Mouse (Mus musculus) E14TG2a.4 (cell line): ENCODE data around the gene Ms4a6c.
"Not testable (repeated sequence)": the region's sequence is repeated elsewhere in the genome, so short reads cannot be mapped to it uniquely, and the experiment has no call there.

Source experiments
- H3K27me3 ChIP-seq: 2 replicates; pipeline ENCODE4 v1.6.1; 2014; ENCODE audit warnings: low read length, control low read depth; ENCODE audit not compliant: insufficient read depth
- H3K36me3 ChIP-seq: 2 replicates; pipeline ENCODE4 v1.6.1; 2014; ENCODE audit warnings: low read length, control low read depth; ENCODE audit not compliant: insufficient read depth
- H3K4me1 ChIP-seq: replicated peaks from 2 replicates; pipeline ENCODE4 v1.6.1; 2014; ENCODE audit warnings: low read depth, low read length, control low read depth
- H3K4me3 ChIP-seq: replicated peaks from 2 replicates; pipeline ENCODE4 v1.5.1; 2014; ENCODE audit warnings: mild to moderate bottlenecking, low read length
- H3K9me3 ChIP-seq: 2 replicates; pipeline ENCODE4 v1.6.1; 2014; ENCODE audit warnings: low read length, control low read depth
- CTCF ChIP-seq: conservative IDR thresholded peaks from 2 replicates; pipeline ENCODE4 v1.5.1; 2014; ENCODE audit warnings: low read length
- NANOG ChIP-seq: IDR thresholded peaks from 2 replicates; pipeline ENCODE4 v1.6.1; 2014; ENCODE audit warnings: borderline replicate concordance, low read length, mixed read lengths
- POU5F1 ChIP-seq: IDR thresholded peaks from 2 replicates; pipeline ENCODE4 v1.6.1; 2014; ENCODE audit warnings: low read length, borderline replicate concordance

Ms4a6c gene

GRCm38 (mm10) chr19:11494519-11494918 lies 25.4 kb downstream of the Ms4a6c start:
- TF ChIP-seq NANOG (no peak), POU5F1 (no peak), CTCF (no peak)
- Histone ChIP-seq H3K4me1 (no peaks in the 10 kb centered on the region), H3K9me3 (no peaks in the 10 kb centered on the region), H3K4me3 (no peak overlapping the region), H3K27me3 (no peaks in the 10 kb centered on the region), H3K36me3 (no peaks in the 10 kb centered on the region)

GRCm38 (mm10) chr19:11496361-11496760 lies 27.2 kb downstream of the Ms4a6c start:
- Histone ChIP-seq H3K9me3 (no peaks in the 10 kb centered on the region), H3K4me3 (no peak overlapping the region), H3K27me3 (no peaks in the 10 kb centered on the region), H3K4me1 (no peaks in the 10 kb centered on the region), H3K36me3 (no peaks in the 10 kb centered on the region)
- no peak for TF ChIP-seq NANOG

- not testable (repeated sequence) for H3K27me3 ChIP-seq, H3K9me3 ChIP-seq, H3K36me3 ChIP-seq, H3K4me1 ChIP-seq, H3K4me3 ChIP-seq
These were observed 28.1 kb downstream of the Ms4a6c start for GRCm38 (mm10) chr19:11497300-11497699.

- Histone ChIP-seq H3K4me3 (no peak overlapping the region), H3K27me3 (no peaks in the 10 kb centered on the region), H3K9me3 (no peaks in the 10 kb centered on the region), H3K4me1 (no peaks in the 10 kb centered on the region), H3K36me3 (no peaks in the 10 kb centered on the region)
- no peak for TF ChIP-seq POU5F1
- TF ChIP-seq CTCF = no peak
- TF ChIP-seq NANOG = no peak
These were observed 31.6 kb downstream of the Ms4a6c start for GRCm38 (mm10) chr19:11500796-11501195.

GRCm38 (mm10) chr19:11501326-11501725 lies 32.2 kb downstream of the Ms4a6c start:
- no peaks in the 10 kb centered on the region for H3K4me1 ChIP-seq
- H3K9me3 ChIP-seq = no peaks in the 10 kb centered on the region
- H3K27me3 ChIP-seq = no peaks in the 10 kb centered on the region

GRCm38 (mm10) chr19:11504857-11505256 lies 35.7 kb downstream of the Ms4a6c start:
- Histone ChIP-seq H3K36me3 (no peaks in the 10 kb centered on the region), H3K4me1 (no peaks in the 10 kb centered on the region), H3K9me3 (no peaks in the 10 kb centered on the region), H3K4me3 (no peak overlapping the region), H3K27me3 (no peaks in the 10 kb centered on the region)
- TF ChIP-seq CTCF = no peak
- TF ChIP-seq POU5F1 = no peak

More at GRCm38 (mm10) chr19:11501326-11501725, 32.2 kb downstream of the Ms4a6c start:
- Histone ChIP-seq H3K36me3 (no peaks in the 10 kb centered on the region), H3K4me3 (no peak overlapping the region)
- TF ChIP-seq POU5F1 = no peak
- TF ChIP-seq NANOG = no peak
- TF ChIP-seq CTCF = no peak

GRCm38 (mm10) chr19:11513458-11513857 lies 44.3 kb downstream of the Ms4a6c start:
- H3K27me3 ChIP-seq = no peaks in the 10 kb centered on the region
- TF ChIP-seq CTCF = no peak
- no peak for TF ChIP-seq POU5F1
- TF ChIP-seq NANOG = no peak
- H3K4me1 ChIP-seq = no peaks in the 10 kb centered on the region
- no peaks in the 10 kb centered on the region for H3K9me3 ChIP-seq
- no peak overlapping the region for H3K4me3 ChIP-seq
- H3K36me3 ChIP-seq = no peaks in the 10 kb centered on the region

- Histone ChIP-seq H3K4me1 (no peaks in the 10 kb centered on the region), H3K4me3 (no peak within 1 kb of the TSS), H3K9me3 (no peaks in the 10 kb centered on the region), H3K27me3 (no peaks in the 10 kb centered on the region), H3K36me3 (no peaks in the 10 kb centered on the region)
- no peak for TF ChIP-seq NANOG
- TF ChIP-seq POU5F1 = no peak
- TF ChIP-seq CTCF = no peak
These were observed 47.1 kb downstream of the Ms4a6c start, which contains the start of gene Ms4a6b for GRCm38 (mm10) chr19:11516246-11516645. Ms4a6b (plus strand) TSS chr19:11516512.

- no peaks in the 10 kb centered on the region for H3K36me3 ChIP-seq
These were observed 47.7 kb downstream of the Ms4a6c start for GRCm38 (mm10) chr19:11516845-11517244.

GRCm38 (mm10) chr19:11517373-11517772 lies 48.2 kb downstream of the Ms4a6c start:
- H3K9me3 ChIP-seq, H3K36me3 ChIP-seq, H3K27me3 ChIP-seq, H3K4me3 ChIP-seq, H3K4me1 ChIP-seq: not testable (repeated sequence)

More at GRCm38 (mm10) chr19:11516845-11517244, 47.7 kb downstream of the Ms4a6c start:
- H3K27me3 ChIP-seq = no peaks in the 10 kb centered on the region
- H3K4me1 ChIP-seq = no peaks in the 10 kb centered on the region
- TF ChIP-seq NANOG = no peak
- no peak for TF ChIP-seq CTCF
- H3K4me3 ChIP-seq = no peak overlapping the region
- H3K9me3 ChIP-seq = no peaks in the 10 kb centered on the region

GRCm38 (mm10) chr19:11518356-11518755 lies 49.2 kb downstream of the Ms4a6c start:
- H3K4me3 ChIP-seq, H3K4me1 ChIP-seq, H3K9me3 ChIP-seq, H3K27me3 ChIP-seq, H3K36me3 ChIP-seq: not testable (repeated sequence)
